Mouse (Mus musculus) spleen, adult 2 months (tissue): Measurements from ENCODE around the gene Rab27a.

ENCODE experiments used
- CTCF ChIP-seq: fragments of 200-500 bp; IDR thresholded peaks from 2 replicates; pipeline ENCODE4 v1.5.1; 2011; ENCODE audit warnings: mild to moderate bottlenecking, inconsistent platforms; ENCODE audit not compliant: insufficient read depth, insufficient read length, insufficient replicate concordance; ENCODE audit errors: extremely low read depth
- POLR2A ChIP-seq: fragments of 200-500 bp; IDR thresholded peaks from 2 replicates; pipeline ENCODE4 v1.6.1; 2011; ENCODE audit warnings: low read depth, low read length, inconsistent platforms

GRCm38 (mm10) chr9:73118012-73118411 is 73.4 kb downstream of the Rab27a start:
- TF ChIP-seq CTCF (no peak), POLR2A (no peak)
